Mouse (Mus musculus) c-Kit-positive CD71-negative TER-119-negative erythroid progenitor cells, embryonic 14.5 days (primary cell): ENCODE measurements at regions not wholly inside any gene's neighbourhood (a gene's known extent, or its start where the extent isn't known, plus 50 kb on each side); places are given as distances from the start of the nearest gene placed in this dataset.
"Not testable (repeated sequence)": the region's sequence is repeated elsewhere in the genome, so short reads cannot be mapped to it uniquely, and the experiment has no call there.

ENCODE experiments used
- DNase-seq: peaks from one replicate; pipeline ENCODE4 v3.0.0-alpha.2; 2013; ENCODE audit warnings: low read depth

GRCm38 (mm10) chr17:82674593-82674992, 540.5 kb upstream of the Pkdcc start:
- DNase-seq: no peak

GRCm38 (mm10) chr17:82666557-82666956, 548.5 kb upstream of the Pkdcc start:
- not testable (repeated sequence) for DNase-seq

GRCm38 (mm10) chr17:82664352-82664751, 550.7 kb upstream of the Pkdcc start:
- no peak for DNase-seq

- DNase-seq: no peak
Measured at GRCm38 (mm10) chr17:82636459-82637189, 578.5 kb upstream of the Pkdcc start.

- no peak for DNase-seq
Measured at GRCm38 (mm10) chr17:82635849-82636248, 579.2 kb upstream of the Pkdcc start.

GRCm38 (mm10) chr17:82606642-82607175, 608.4 kb upstream of the Pkdcc start:
- DNase-seq: no peak

GRCm38 (mm10) chr17:82583801-82584200, 631.3 kb upstream of the Pkdcc start:
- no peak for DNase-seq

- no peak for DNase-seq
Measured at GRCm38 (mm10) chr17:82533521-82533920, 681.6 kb upstream of the Pkdcc start.

GRCm38 (mm10) chr17:82518129-82518528, 697.0 kb upstream of the Pkdcc start:
- no peak for DNase-seq

GRCm38 (mm10) chr17:82516850-82517249, 698.2 kb upstream of the Pkdcc start:
- DNase-seq: no peak

GRCm38 (mm10) chr17:82513816-82514215, 701.3 kb upstream of the Pkdcc start:
- DNase-seq: no peak

- no peak for DNase-seq
Measured at GRCm38 (mm10) chr17:82504291-82504690, 710.8 kb upstream of the Pkdcc start.

GRCm38 (mm10) chr17:82485544-82485943, 729.5 kb upstream of the Pkdcc start:
- DNase-seq: no peak

- no peak for DNase-seq
Measured at GRCm38 (mm10) chr17:82484609-82485008, 730.5 kb upstream of the Pkdcc start.

- DNase-seq: peak; percentile 5
Measured at GRCm38 (mm10) chr17:82457972-82458371, 719.8 kb upstream of the Slc8a1 start.

GRCm38 (mm10) chr17:82453847-82454246, 715.7 kb upstream of the Slc8a1 start:
- DNase-seq: no peak

GRCm38 (mm10) chr17:82439105-82439504, 700.9 kb upstream of the Slc8a1 start:
- DNase-seq: no peak

GRCm38 (mm10) chr17:82437206-82437605, 699.0 kb upstream of the Slc8a1 start:
- no peak for DNase-seq

GRCm38 (mm10) chr17:82432678-82433077, 694.5 kb upstream of the Slc8a1 start:
- DNase-seq: no peak

GRCm38 (mm10) chr17:82408296-82408695, 670.1 kb upstream of the Slc8a1 start:
- DNase-seq: no peak

GRCm38 (mm10) chr17:82399328-82399727, 661.2 kb upstream of the Slc8a1 start:
- no peak for DNase-seq

- not testable (repeated sequence) for DNase-seq
Measured at GRCm38 (mm10) chr17:82379371-82379770, 641.2 kb upstream of the Slc8a1 start.

- DNase-seq: no peak
Measured at GRCm38 (mm10) chr17:82378248-82378820, 640.2 kb upstream of the Slc8a1 start.
